In the genomic region with DNA sequence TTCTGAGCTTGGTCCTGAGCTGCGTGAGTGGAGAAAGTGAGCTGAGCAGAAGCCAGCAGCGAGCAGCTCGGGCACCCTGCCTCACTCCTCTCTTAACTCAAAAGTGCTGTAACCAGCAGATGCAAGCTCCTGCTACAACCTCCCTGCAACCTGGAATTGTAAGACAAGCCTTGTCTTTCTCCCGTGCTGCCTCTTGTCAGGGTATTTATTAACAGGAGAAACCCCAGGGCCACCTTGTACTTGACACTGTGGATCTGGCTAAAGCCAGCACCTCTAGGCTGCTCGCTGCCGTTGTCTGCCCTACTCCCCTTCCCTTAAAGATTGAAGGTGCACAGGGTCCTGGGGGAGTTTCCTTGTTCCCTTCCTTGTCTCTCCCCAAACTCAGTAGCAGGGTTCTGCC, we compare ENCODE assay signal across 32 mouse cellular contexts. TPM values are rescaled to one million over a fixed set of nuclear protein-coding genes. Genes with fewer than 3 reads are reported as not detected.
A peak's percentile ranks its signal among the peaks of the same experiment; 100 is the strongest.
DNase-seq lines count a peak whose midpoint lies in the region; ATAC-seq and TF ChIP-seq lines count a peak whose summit lies in the region.
"Had no signal": no experiment of that assay in that cellular context is flagged by ENCODE, and none has a peak within 500 bp of the region (broad histone marks: within the 10 kb centered on the region; RNA-seq: fewer than 3 reads in every experiment).

No protein-coding gene starts in this region.

- H3K9me3 ChIP-seq in hindbrain, postnatal 0 days (ENCODE audit: low read length): no peaks in the 10 kb centered on the region
- H3K9me3 ChIP-seq in hindbrain, embryonic 13.5 days: peaks cover 9% of the 10 kb centered on the region; the same call in 1 of the 2 replicates
- H3K9me3 ChIP-seq: embryonic facial prominence, embryonic 15.5 days; intestine, embryonic 15.5 days; lung, embryonic 15.5 days had no signal

- no peak overlapping the region for H3K9ac ChIP-seq in hindbrain, postnatal 0 days (replicated peaks; ENCODE audit: low read length)
- H3K9ac ChIP-seq in hindbrain, embryonic 13.5 days: no peak overlapping the region
- H3K9ac ChIP-seq: embryonic facial prominence, embryonic 15.5 days; forebrain, embryonic 12.5 days; forebrain, postnatal 0 days; heart, embryonic 12.5 days; intestine, embryonic 15.5 days; limb, embryonic 13.5 days; lung, embryonic 15.5 days; neural tube, embryonic 12.5 days had no signal

- ATAC-seq in hindbrain, postnatal 0 days: no peak
- ATAC-seq in hindbrain, embryonic 13.5 days (ENCODE audit: low FRiP score): no peak
- ATAC-seq: intestine, embryonic 15.5 days; Patski had no signal

- no peak for TF ChIP-seq CTCF in hindbrain, postnatal 0 days (IDR thresholded peaks at IDR 0.05; ENCODE audit: low read depth)

- H3K36me3 ChIP-seq in hindbrain, postnatal 0 days (ENCODE audit: insufficient read depth, low read length): peaks cover 8% of the 10 kb centered on the region; the same call in 1 of the 2 replicates
- H3K36me3 ChIP-seq in hindbrain, embryonic 13.5 days: peaks cover 32% of the 10 kb centered on the region

- DNase-seq in hindbrain, postnatal 0 days (ENCODE audit: low spot score): no peak
- DNase-seq in kidney, adult 8-10 months: peak; percentile 22 to 38
- DNase-seq in kidney, postnatal 10 days: peak; percentile 31
- DNase-seq in heart, postnatal 25 days (ENCODE audit: low spot score): no peak
- DNase-seq in layer of hippocampus, adult 9-10 months (ENCODE audit: low spot score): no peak
- DNase-seq in thymus, postnatal 10 days (ENCODE audit: low spot score in 2 of 2): no peak
- DNase-seq: heart, adult 2 months; thymus, postnatal 14 days had no signal

- intact Hi-C loops in heart, postnatal 25 days (cut with DNase I): no loop called here

- peaks cover 10% of the 10 kb centered on the region; the same call in 1 of the 2 replicates for H3K4me1 ChIP-seq in hindbrain, postnatal 0 days (ENCODE audit: insufficient read depth, low read length)
- peaks cover 5% of the 10 kb centered on the region; the same call in 1 of the 2 replicates for H3K4me1 ChIP-seq in hindbrain, embryonic 13.5 days (replicated peaks)
- H3K4me1 ChIP-seq: embryonic facial prominence, embryonic 15.5 days; forebrain, embryonic 12.5 days; heart, embryonic 12.5 days; hindbrain, embryonic 10.5 days; intestine, embryonic 15.5 days; limb, embryonic 13.5 days; midbrain, embryonic 10.5 days; neural tube, embryonic 12.5 days had no signal

- no peak overlapping the region for H3K4me3 ChIP-seq in hindbrain, postnatal 0 days (ENCODE audit: low read length)
- no peak overlapping the region for H3K4me3 ChIP-seq in hindbrain, embryonic 13.5 days
- H3K4me3 ChIP-seq: embryonic facial prominence, embryonic 10.5 days; embryonic facial prominence, embryonic 15.5 days; forebrain, embryonic 12.5 days; heart, adult 2 months; heart, embryonic 12.5 days; hindbrain, embryonic 10.5 days; intestine, embryonic 15.5 days; layer of hippocampus, adult 2 months; limb, embryonic 13.5 days; lung, embryonic 15.5 days; midbrain, embryonic 10.5 days; myocyte; neural tube, embryonic 12.5 days had no signal

- H3K27ac ChIP-seq in hindbrain, postnatal 0 days: peak overlapping the region; percentile 36; the same call in 1 of the 2 replicates
- H3K27ac ChIP-seq in hindbrain, embryonic 13.5 days: no peak overlapping the region
- H3K27ac ChIP-seq: embryonic facial prominence, embryonic 10.5 days; embryonic facial prominence, embryonic 15.5 days; forebrain, embryonic 12.5 days; heart, adult 2 months; hindbrain, embryonic 10.5 days; intestine, embryonic 15.5 days; layer of hippocampus, adult 2 months; limb, embryonic 13.5 days; lung, embryonic 15.5 days; midbrain, embryonic 10.5 days; neural tube, embryonic 12.5 days had no signal

- H3K4me2 ChIP-seq in hindbrain, postnatal 0 days (ENCODE audit: low read depth, low read length): no peak overlapping the region
- no peak overlapping the region for H3K4me2 ChIP-seq in hindbrain, embryonic 13.5 days
- H3K4me2 ChIP-seq: embryonic facial prominence, embryonic 15.5 days; forebrain, embryonic 12.5 days; heart, embryonic 12.5 days; intestine, embryonic 15.5 days; limb, embryonic 13.5 days; liver, embryonic 11.5 days; lung, embryonic 15.5 days; neural tube, embryonic 12.5 days had no signal

- WGBS in hindbrain, postnatal 0 days: 69% methylated on average over 6 of the region's 6 CpGs
- WGBS in hindbrain, embryonic 13.5 days: 82% methylated on average over 6 of the region's 6 CpGs

- no peaks in the 10 kb centered on the region for H3K27me3 ChIP-seq in hindbrain, postnatal 0 days (ENCODE audit: insufficient read depth, low read length)
- no peaks in the 10 kb centered on the region for H3K27me3 ChIP-seq in hindbrain, embryonic 13.5 days
- H3K27me3 ChIP-seq: embryonic facial prominence, embryonic 15.5 days; forebrain, embryonic 12.5 days; heart, embryonic 12.5 days; intestine, embryonic 15.5 days; limb, embryonic 13.5 days; lung, embryonic 15.5 days; neural tube, embryonic 12.5 days; Patski had no signal

RNA-seq across cellular contexts. Expression of a gene that starts 16.5 kb away (rescaled TPM):
- 15.4 and 16.0 TPM in 2 replicates for total RNA-seq in hindbrain, postnatal 0 days (2014; rRNA removed)
- 7.8 and 8.0 TPM in 2 replicates for polyA plus RNA-seq in hindbrain, postnatal 0 days (2015; fragmentation: Nextera tagmentation; extraction: Ambion mirVana)
- 7.0 and 8.0 TPM in 2 replicates for polyA plus RNA-seq in hindbrain, embryonic 13.5 days (2015; fragmentation: Nextera tagmentation; extraction: Ambion mirVana)
- total RNA-seq in heart, postnatal 25 days (2021): under 1 TPM; 0.44 to 0.59 TPM
- total RNA-seq: MEL had no signal
- polyA plus RNA-seq: myocyte, Patski had no signal

RNA-seq across cellular contexts. Expression of a gene that starts 28.7 kb away (rescaled TPM):
- 33.8 and 37.1 TPM in 2 replicates for total RNA-seq in hindbrain, postnatal 0 days (2014; rRNA removed)
- polyA plus RNA-seq in hindbrain, postnatal 0 days (2015; fragmentation: Nextera tagmentation; extraction: Ambion mirVana): 40.5 and 42.5 TPM in 2 replicates
- 45.5 and 45.6 TPM in 2 replicates for polyA plus RNA-seq in hindbrain, embryonic 13.5 days (2015; fragmentation: Nextera tagmentation; extraction: Ambion mirVana)
- total RNA-seq in heart, postnatal 25 days (2021): 10 to 100 TPM; 30.0 to 33.6 TPM

RNA-seq across cellular contexts. Expression of a gene that starts 43.8 kb away (rescaled TPM):
- not detected in 2 replicates for total RNA-seq in hindbrain, postnatal 0 days (2014; rRNA removed)
- 4.7 and 5.4 TPM in 2 replicates for polyA plus RNA-seq in hindbrain, postnatal 0 days (2015; fragmentation: Nextera tagmentation; extraction: Ambion mirVana)
- 1.0 and 2.1 TPM in 2 replicates for polyA plus RNA-seq in hindbrain, embryonic 13.5 days (2015; fragmentation: Nextera tagmentation; extraction: Ambion mirVana)
- total RNA-seq in heart, postnatal 25 days (2021): not detected
- total RNA-seq: gastrocnemius, adult 8-10 months; gastrocnemius, postnatal 4 days; heart, adult 2 months; layer of hippocampus, adult 2 months; left cerebral cortex, postnatal 36 days; megakaryocyte progenitor cell, adult 5-6 weeks; MEL; midbrain, postnatal 0 days had no signal
- polyA plus RNA-seq: forebrain, embryonic 12.5 days; heart, adult 2 months; liver, embryonic 11.5 days; midbrain, embryonic 10.5 days; myocyte; Patski; small intestine, adult 2 months; testis, adult 2 months had no signal

Comparison
In these comparisons a context has a peak if more than half of its experiments do, and no peak if none do; other contexts are left out.
1. DNase-seq: peak in kidney, adult 8-10 months (2 of 2) and kidney, postnatal 10 days (single experiment); none in hindbrain, postnatal 0 days (single experiment), heart, postnatal 25 days (single experiment), layer of hippocampus, adult 9-10 months (single experiment) and thymus, postnatal 10 days (0 of 2).
2. RNA of a gene that starts 16.5 kb away (total RNA-seq): 15.4 to 16.0 TPM in hindbrain, postnatal 0 days; 0.44 to 0.59 TPM in heart, postnatal 25 days; every median in the first group is over 10 times any median in the second.